Mouse (Mus musculus) brain, embryonic 18.5 days (tissue): ENCODE measurements around the gene Cdh8.
A peak's percentile ranks its signal among the peaks of the same experiment; 100 is the strongest.
"Not testable (repeated sequence)": the region's sequence is repeated elsewhere in the genome, so short reads cannot be mapped to it uniquely, and the experiment has no call there.

ENCODE experiments used
- DNase-seq: peaks from one replicate; pipeline ENCODE4 v3.0.0-alpha.2; 2012; ENCODE audit warnings: low read depth, low spot score

Cdh8 gene

DNA sequence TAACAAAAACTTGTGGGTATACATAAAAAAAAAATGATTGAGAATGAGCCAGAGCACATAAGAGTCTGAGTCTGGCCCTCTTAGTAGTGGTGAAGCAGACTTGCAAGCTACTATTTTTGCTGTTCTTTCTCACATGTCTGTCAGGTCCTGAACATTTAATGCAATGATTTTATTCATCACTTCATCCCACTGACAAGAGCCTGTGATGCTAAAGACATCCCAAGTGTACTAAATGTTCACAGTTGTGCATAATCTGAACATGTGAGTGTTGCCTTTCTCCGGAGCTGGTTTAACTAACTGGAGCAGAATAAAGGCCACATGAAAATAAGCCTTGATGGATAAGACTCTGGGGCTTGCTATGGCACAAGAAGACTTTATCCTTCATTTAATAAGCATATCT is 131.2 kb downstream of the Cdh8 start:
- DNase-seq, result no peak

DNA sequence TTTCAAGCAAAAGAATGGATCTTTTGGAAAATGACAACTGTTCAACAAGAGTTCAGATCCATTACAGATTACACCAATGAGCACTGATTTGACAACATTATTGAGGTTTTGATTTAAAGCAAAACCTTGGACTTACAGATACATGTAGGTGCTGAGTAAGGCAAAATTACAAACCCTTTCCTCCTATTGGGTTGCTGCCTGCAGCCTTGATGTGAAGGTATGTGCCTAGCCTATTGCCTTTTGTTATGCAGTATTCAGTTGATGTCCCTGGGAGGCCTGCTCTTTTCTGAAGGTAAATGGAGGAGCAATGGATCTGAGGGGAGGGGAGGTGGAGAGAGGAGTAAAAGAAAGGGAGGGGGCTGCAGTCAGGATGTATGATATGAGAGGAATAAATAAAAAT is 135.9 kb downstream of the Cdh8 start:
- no peak for DNase-seq

DNA sequence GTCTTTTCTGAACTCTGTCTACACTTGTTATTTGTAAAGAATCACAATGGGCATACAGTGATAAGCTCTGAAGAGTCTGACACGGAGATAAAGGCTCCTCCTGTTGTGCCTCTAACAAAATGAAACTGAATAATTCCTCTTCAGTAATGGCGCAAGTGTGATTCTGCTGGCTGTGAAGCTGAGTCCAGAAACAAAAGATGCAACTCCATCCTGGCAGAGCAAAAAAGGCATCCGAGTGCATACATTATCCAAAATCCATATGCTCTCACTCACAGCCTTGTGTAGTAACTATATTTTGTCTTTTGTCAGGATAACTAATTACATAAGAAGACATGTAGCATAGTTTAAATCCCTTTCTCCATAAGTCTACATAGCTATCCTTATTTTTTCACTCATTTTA is 149.1 kb downstream of the Cdh8 start:
- no peak for DNase-seq

DNA sequence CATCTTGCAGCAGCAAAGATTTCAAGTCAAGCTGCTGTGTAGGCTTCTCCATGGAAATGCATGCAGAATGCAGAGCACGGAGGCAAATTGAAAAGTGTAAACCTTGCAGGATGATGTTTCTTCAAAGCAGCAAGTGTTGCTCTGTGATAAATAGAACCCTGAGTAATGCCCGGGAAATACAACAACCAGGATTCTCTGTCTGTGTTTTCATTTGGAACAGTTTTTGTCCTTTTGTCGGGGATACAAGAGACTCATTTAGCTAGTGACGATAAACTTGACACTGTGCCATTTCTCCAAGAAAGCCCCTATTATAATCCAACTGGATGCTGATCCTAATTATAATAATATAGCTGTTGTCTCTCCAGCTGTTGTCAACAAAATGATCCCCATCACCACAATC is 181.9 kb downstream of the Cdh8 start:
- DNase-seq, result peak; percentile 20

DNA sequence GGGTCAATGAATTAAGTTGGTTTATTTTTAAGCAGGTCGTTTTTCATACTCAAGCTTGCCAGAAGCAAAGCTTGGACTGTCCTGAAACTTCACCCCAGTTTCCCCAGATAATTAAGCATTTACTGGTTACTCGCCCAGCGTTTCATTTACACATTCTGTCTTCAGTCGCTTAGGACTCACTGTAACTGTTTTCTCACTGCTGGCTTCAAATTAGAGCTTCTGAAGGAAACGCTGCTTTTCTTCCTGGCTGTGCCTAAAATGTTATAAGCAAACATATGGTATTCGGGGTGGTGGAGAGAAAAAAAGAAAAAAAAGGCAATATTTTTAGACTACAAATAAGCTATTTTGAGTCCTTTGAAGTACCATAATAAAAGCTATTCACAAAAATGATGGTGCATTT is 192.6 kb downstream of the Cdh8 start:
- DNase-seq, result peak; percentile 37

DNA sequence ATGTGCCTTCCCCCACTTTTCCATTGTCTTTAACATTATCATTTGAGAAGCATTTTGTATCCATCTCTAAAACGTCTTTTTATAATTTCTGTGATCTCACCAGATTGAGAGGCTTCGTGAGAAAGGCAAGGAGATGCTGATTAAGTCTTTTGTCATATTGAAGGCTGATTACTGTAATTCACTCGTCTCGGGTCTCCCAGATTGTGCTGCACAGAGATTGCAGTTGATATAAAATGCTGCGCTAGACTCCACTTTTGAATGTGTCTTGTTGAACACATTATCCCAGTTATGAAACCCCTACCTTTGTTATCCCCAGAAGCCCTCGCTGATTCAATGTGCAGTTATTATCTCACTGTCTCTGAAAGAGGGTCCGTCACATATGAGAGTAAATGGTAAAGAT is 211.1 kb downstream of the Cdh8 start:
- peak; percentile 10 for DNase-seq

DNA sequence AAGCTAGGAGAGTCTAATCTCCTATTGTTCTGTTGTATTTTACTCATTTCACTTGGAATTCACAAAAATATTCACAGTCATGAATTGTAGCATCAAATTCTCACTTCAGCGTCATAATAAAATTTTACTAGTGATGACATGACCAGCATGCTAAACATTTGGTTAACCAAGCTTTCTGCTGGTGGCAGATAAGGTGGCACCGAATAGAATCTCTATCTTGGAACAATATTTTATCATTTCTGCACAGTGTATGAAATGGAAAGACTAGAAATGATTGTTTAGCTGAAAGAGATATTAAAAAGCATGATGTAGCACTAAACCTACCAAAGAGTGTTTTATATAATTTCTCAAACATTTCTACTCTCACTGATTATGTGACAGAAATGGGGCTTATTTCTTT is 225.6 kb downstream of the Cdh8 start:
- no peak for DNase-seq

DNA sequence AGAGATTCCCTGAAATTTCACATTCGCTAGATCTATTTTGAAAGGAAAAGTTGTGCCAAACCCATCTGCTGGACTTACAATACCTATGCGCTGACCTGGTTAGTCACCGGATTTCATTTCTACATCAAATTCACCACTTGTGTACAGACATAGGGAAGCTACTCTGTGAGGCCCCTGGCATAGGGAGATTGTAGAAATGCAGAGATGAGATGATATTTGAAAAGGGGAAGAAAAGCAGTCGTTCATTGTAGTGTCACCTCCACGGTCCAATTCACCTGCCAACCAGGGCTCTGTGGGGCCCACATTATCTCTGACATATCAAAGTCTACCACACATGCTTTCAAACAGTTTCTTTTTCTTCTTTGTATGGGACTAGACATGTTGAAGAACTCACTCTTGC is 229.4 kb downstream of the Cdh8 start:
- DNase-seq, result no peak

DNA sequence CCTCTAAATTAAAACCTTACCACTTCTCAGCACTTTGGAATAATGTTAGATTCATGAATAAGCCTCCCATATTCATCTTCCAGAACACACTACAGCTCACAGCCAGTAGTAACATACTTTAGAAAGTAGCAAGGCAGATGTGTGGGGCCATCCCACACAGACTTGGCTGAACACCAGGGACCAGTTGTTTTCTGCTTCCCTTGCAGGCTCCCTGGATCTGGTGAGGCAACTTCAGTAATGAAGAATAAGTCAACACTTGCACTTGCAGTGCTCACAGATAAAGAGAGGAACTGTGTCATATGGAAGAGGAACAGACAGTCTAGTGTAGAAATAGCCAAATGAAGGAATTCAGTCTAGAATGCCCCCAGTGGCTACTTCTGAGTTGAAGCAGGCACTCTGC is 232.1 kb downstream of the Cdh8 start:
- no peak for DNase-seq

DNA sequence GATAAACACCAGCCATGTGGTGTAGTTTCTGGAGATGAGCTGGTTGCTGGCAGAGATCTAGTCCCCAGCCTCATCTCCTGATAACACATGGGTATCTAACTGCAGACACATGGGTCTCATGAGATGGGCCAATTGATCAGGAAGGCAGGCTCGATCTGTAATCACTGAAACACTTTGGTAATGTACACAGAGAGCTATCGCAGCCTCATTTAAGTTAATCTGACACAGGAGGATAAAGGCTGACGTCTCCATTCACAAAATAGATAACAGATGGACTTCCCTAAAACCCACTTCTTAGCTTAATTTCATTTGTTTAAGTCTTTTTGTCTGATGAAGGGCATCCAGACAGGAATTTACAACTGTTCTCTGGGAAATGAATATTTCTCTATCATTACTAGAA is 249.3 kb downstream of the Cdh8 start:
- DNase-seq, result no peak

DNA sequence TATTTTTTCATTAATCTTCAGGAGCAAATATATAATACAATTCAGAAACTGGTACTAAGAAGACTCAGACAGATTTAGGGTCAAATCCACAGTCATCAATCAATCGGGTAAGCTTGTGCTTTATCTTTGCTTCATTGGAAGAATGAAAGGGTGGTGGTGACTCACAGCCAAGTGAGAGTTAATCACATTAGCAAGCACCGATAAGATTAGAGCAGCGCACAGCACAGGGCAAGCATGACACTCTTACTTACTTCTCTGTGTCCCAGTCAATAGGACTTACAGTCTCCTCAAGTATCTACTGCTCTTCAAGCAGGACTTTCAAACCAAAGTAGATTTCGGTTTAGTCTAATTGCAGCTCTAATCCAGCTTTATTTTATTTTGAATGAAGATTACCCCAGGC is 254.6 kb downstream of the Cdh8 start:
- no peak for DNase-seq

DNA sequence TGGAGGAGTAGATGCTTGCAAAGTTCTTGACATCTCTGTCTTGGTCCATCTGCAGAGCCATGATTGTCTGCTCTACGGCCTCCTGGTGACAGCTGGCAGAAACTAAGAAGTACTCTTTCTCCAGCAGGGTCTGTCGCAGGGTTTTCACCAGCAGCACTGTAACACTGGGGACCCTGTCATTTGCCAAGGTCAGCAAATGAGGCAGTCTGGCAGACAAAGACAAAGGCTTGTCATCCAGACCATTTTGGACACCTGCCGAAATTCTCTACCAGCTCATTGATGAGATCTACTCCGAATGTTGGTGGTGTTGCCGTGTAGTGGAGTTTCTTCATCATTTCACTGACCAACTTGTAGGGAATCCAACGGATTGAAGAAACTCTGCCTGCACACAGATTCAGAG is 270.8 kb downstream of the Cdh8 start:
- no peak for DNase-seq

DNA sequence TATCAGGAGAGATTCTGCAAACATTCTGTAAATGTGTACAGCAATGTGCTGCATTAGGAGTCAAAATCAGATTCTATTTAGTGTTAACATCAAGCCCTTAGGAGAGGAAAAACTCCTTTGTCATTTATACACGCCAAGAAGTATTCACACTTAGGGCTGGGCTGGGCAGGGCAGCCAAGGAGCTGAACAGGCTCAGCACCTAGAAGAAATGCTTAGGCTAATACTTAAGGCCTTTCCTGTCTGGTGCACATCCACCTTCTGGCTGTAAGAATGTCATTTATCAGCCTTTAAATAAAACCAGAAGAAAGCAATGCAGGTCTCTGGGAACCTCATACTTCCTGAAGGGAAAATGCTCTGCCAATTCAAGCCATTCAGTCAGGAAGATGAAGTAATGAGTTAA is 271.5 kb downstream of the Cdh8 start:
- DNase-seq, result not testable (repeated sequence)

DNA sequence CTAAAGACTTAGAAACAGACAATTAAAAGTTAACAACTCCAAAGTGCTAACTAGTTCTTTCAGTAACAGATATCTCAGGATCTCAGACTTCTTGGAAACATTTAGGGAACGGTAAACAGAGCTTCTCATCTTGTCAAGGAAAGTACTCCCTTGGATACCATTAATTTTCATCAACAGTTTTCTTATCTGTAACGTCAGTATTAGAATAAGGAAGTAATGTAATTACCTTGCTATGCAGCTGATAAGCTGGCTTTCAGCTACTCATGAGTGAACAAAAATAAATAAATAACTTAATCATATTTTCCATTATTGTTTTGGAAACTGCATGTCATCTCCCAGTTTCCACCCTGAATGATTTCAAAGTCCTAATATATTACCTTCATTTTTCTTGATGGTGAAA is 317.8 kb downstream of the Cdh8 start:
- no peak for DNase-seq

DNA sequence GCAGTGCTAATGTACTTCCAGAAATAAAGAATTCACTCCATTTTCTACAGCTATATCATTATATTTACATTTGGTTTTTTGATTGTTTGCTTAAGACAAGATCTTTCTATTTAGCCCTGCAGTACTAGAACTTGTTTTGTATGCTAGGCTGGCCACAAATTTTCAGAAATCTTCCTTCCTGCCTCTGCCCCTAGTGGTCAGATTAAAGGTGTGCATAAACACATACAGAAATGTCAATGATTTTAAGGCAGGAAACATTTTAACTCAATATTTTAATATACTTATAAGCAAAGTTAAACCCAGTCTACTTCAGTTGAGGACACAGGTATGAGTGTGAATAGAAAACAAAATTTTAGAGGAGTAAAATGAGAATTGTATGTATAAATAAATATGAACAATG is 364.9 kb downstream of the Cdh8 start:
- DNase-seq, result no peak

DNA sequence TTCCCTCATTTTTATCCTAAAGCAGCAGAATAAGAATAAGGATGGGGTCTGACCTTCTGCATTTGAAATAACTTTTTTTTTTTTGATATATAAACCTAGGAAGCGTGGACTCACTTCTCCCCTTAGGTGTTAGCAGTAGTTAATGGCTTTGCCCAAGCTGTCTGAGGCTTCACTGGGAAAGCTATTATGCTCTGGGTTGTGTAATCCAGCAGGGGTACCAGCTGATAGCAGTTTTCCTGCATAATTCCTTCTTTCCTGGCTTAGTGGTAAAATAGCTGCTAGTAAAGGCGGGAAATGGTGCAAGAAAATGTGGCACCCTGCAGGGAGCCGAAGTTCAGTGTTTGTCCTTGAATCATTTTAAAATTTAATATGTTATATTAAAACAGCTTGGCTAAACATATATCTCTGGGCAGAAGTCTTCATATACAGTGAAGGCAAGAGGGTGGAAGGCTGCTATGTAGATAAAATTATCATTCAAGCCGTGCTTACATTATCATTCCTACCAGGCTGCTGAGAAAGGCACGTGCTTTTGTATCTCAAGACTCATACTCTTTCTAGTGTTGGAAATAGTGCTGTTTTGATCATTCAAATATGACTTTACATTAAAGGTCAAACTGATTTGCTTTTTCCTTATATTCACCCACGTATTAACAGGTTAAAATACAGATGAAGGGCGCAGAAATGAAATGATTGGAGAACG is 367.5 kb downstream of the Cdh8 start:
- no peak for DNase-seq

DNA sequence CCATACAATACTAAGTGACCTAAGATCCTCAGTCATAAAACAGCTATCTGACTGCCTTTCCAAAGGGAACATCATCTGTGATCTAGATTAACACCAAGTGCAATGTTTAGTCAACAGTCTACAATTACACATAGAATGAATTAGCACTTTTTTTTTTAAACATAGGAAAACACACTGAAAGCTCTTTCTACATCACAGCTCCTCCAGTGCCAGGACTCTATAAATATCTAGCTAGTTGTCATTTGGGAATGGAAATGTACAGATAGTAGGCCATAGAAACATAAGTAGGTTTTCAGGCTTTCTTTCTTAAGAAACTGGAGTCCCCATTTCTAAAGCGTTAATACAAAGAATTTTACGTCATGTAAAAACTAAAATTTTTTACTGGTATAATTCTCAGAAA is 375.8 kb downstream of the Cdh8 start:
- no peak for DNase-seq

DNA sequence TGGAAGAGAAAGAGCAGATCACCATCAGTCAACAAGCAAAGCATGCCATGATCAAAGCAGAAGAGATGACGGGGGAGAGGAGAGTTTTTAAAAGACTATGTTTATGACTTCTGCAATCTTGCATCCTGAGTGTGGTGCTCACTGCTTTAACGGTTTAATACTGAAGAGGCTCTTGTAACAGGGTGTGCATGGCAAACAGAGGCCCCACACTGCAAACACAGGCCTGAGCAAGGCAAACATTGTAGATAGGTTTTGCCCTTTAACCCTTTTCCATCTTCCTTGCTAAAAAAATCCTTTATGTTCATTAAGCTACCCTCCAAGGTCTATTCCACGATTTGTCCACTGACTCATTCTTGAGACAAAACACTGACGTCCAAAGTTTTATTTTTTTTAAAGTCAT is 385.2 kb downstream of the Cdh8 start:
- no peak for DNase-seq
